Mouse (Mus musculus) myocyte (in vitro differentiated cells): ENCODE data around the gene Cstad. TPM values are rescaled to one million over a fixed set of nuclear protein-coding genes. Genes with fewer than 3 reads are reported as not detected.

Experiments used
- H3K27me3 ChIP-seq: one replicate; pipeline ENCODE4 v1.6.1; 2011; ENCODE audit not compliant: control insufficient read depth, insufficient read depth, insufficient read length
- H3K36me3 ChIP-seq: one replicate; pipeline ENCODE4 v1.6.1; 2011; ENCODE audit not compliant: control insufficient read depth, insufficient read depth
- H3K4me2 ChIP-seq: one replicate; pipeline ENCODE4 v1.6.1; 2011; ENCODE audit warnings: low read depth, control low read depth
- H3K4me3 ChIP-seq: one replicate; pipeline ENCODE4 v1.5.1; 2011; ENCODE audit warnings: mild to moderate bottlenecking, control low read depth, moderate library complexity
- H3K79me2 ChIP-seq: one replicate; pipeline ENCODE4 v1.6.1; 2011; ENCODE audit not compliant: control insufficient read depth, insufficient read depth
- H3ac ChIP-seq: one replicate; pipeline ENCODE4 v1.6.1; 2011; ENCODE audit not compliant: control insufficient read depth, insufficient read length
- CEBPB ChIP-seq: IDR thresholded peaks from 2 replicates; pipeline ENCODE4 v1.6.1; 2011; ENCODE audit warnings: mild to moderate bottlenecking, moderate library complexity; ENCODE audit not compliant: poor library complexity, insufficient read depth, severe bottlenecking
- E2F4 ChIP-seq: IDR thresholded peaks from one replicate; pipeline ENCODE4 v1.6.1; 2011; ENCODE audit warnings: mild to moderate bottlenecking, control low read depth, moderate library complexity; ENCODE audit not compliant: insufficient read depth
- MAX ChIP-seq: IDR thresholded peaks from one replicate; pipeline ENCODE4 v1.6.1; 2011; ENCODE audit warnings: low read depth, mild to moderate bottlenecking, control low read depth
- MYOD1 ChIP-seq, 3 experiments: IDR thresholded peaks; one replicate each; pipeline ENCODE4 v1.6.1; 2011; ENCODE audit warnings: control low read depth in 2 of 3, low read depth in 2 of 3, mild to moderate bottlenecking in 2 of 3, moderate library complexity in 1 of 3; ENCODE audit not compliant: insufficient read length in 2 of 3, control insufficient read depth in 1 of 3
- MYOG ChIP-seq, 3 experiments: IDR thresholded peaks; one replicate each; pipeline ENCODE4 v1.6.1; 2011; ENCODE audit warnings: control low read depth in 2 of 3, low read depth in 2 of 3, mild to moderate bottlenecking in 2 of 3; ENCODE audit not compliant: insufficient read length in 2 of 3, control insufficient read depth in 1 of 3, insufficient read depth in 1 of 3
- POLR2A ChIP-seq: IDR thresholded peaks from one replicate; pipeline ENCODE4 v1.6.1; 2011; ENCODE audit warnings: low read depth, mild to moderate bottlenecking, control low read depth, moderate library complexity; ENCODE audit not compliant: insufficient read length
- POLR2AphosphoS2 ChIP-seq: IDR thresholded peaks from one replicate; pipeline ENCODE4 v1.6.1; 2011; ENCODE audit warnings: low read depth, control low read depth; ENCODE audit not compliant: insufficient read length
- REST ChIP-seq: IDR thresholded peaks from one replicate; pipeline ENCODE4 v1.6.1; 2011; ENCODE audit warnings: mild to moderate bottlenecking, control low read depth, moderate library complexity; ENCODE audit not compliant: insufficient read depth, insufficient read length
- SRF ChIP-seq: IDR thresholded peaks from one replicate; pipeline ENCODE4 v1.6.1; 2011; ENCODE audit warnings: low read depth; ENCODE audit not compliant: control insufficient read depth, insufficient read length
- TCF12 ChIP-seq: IDR thresholded peaks from one replicate; pipeline ENCODE4 v1.6.1; 2011; ENCODE audit warnings: mild to moderate bottlenecking, control low read depth; ENCODE audit not compliant: poor library complexity, insufficient read depth, severe bottlenecking
- TCF3 ChIP-seq: IDR thresholded peaks from one replicate; pipeline ENCODE4 v1.6.1; 2011; ENCODE audit warnings: low read depth, control low read depth; ENCODE audit not compliant: insufficient read length
- USF1 ChIP-seq: IDR thresholded peaks from one replicate; pipeline ENCODE4 v1.6.1; 2011; ENCODE audit warnings: low read depth, mild to moderate bottlenecking, control low read depth, moderate library complexity
- polyA plus RNA-seq: library from polyadenylated mRNA; unstranded; fragments of >200 nt; fragmentation: generic; extraction: Trizol; gene quantifications from one replicate; pipeline ENCODE4 v1.2.1, GENCODE M21; 2012; ENCODE audit warnings: missing spikeins

The Cstad gene
- polyA plus RNA-seq, 1 experiment = 0.77 TPM

- Histone ChIP-seq H3K36me3 (no peaks in the 10 kb centered on the region), H3K79me2 (no peaks in the 10 kb centered on the region), H3K4me2 (no peak overlapping the region), H3ac (no peak overlapping the region), H3K27me3 (no peaks in the 10 kb centered on the region), H3K4me3 (no peak overlapping the region)
- no peak for TF ChIP-seq CEBPB
- no peak for TF ChIP-seq USF1
- no peak for TF ChIP-seq POLR2AphosphoS2
- TF ChIP-seq REST = no peak
- no peak for TF ChIP-seq MYOG (IDR thresholded peaks at IDR 0.05; ENCODE audit: control insufficient read depth in 1 of 3, insufficient read depth in 1 of 3, insufficient read length in 2 of 3, low read depth in 2 of 3)
These were observed 1.9 kb upstream of the Cstad start for GRCm38 (mm10) chr2:30592951-30593350.

GRCm38 (mm10) chr2:30593636-30594310, 1.1 kb upstream of the Cstad start:
- Histone ChIP-seq H3K79me2 (no peaks in the 10 kb centered on the region), H3K27me3 (no peaks in the 10 kb centered on the region), H3K36me3 (no peaks in the 10 kb centered on the region), H3ac (no peak overlapping the region), H3K4me3 (peak overlapping the region; percentile 33), H3K4me2 (peak overlapping the region; percentile 96)
- TF ChIP-seq POLR2AphosphoS2 (no peak), CEBPB (no peak), E2F4 (no peak), POLR2A (no peak), MAX (no peak), USF1 (no peak), MYOD1 (IDR thresholded peaks at IDR 0.05; ENCODE audit: control insufficient read depth in 1 of 3, insufficient read length in 2 of 3, low read depth in 2 of 3) (no peak), TCF3 (no peak), MYOG (IDR thresholded peaks at IDR 0.05; ENCODE audit: control insufficient read depth in 1 of 3, insufficient read depth in 1 of 3, insufficient read length in 2 of 3, low read depth in 2 of 3) (no peak), TCF12 (no peak), REST (no peak)

GRCm38 (mm10) chr2:30595796-30596195, 956 bp downstream of the Cstad start:
- TF ChIP-seq POLR2A (no peak), E2F4 (no peak), SRF (no peak), TCF12 (no peak), MYOD1 (IDR thresholded peaks at IDR 0.05; ENCODE audit: control insufficient read depth in 1 of 3, insufficient read length in 2 of 3, low read depth in 2 of 3) (no peak), MAX (no peak), CEBPB (no peak), POLR2AphosphoS2 (no peak), TCF3 (no peak), REST (no peak), USF1 (no peak), MYOG (IDR thresholded peaks at IDR 0.05; ENCODE audit: control insufficient read depth in 1 of 3, insufficient read depth in 1 of 3, insufficient read length in 2 of 3, low read depth in 2 of 3) (no peak)
- H3K4me2 ChIP-seq = peak overlapping the region; percentile 96
- H3K27me3 ChIP-seq = no peaks in the 10 kb centered on the region
- no peak overlapping the region for H3ac ChIP-seq
- no peaks in the 10 kb centered on the region for H3K79me2 ChIP-seq
- no peaks in the 10 kb centered on the region for H3K36me3 ChIP-seq
- peak overlapping the region; percentile 33 for H3K4me3 ChIP-seq

GRCm38 (mm10) chr2:30599621-30600020, 4.8 kb downstream of the Cstad start:
- Histone ChIP-seq H3K36me3 (no peaks in the 10 kb centered on the region), H3ac (no peak overlapping the region), H3K79me2 (no peaks in the 10 kb centered on the region), H3K4me2 (peak overlapping the region; percentile 69), H3K4me3 (no peak overlapping the region), H3K27me3 (no peaks in the 10 kb centered on the region)
- TF ChIP-seq USF1 = no peak
- no peak for TF ChIP-seq CEBPB
- no peak for TF ChIP-seq POLR2AphosphoS2
- TF ChIP-seq MYOD1 (IDR thresholded peaks at IDR 0.05; ENCODE audit: control insufficient read depth in 1 of 3, insufficient read length in 2 of 3, low read depth in 2 of 3) = no peak
- no peak for TF ChIP-seq POLR2A
- no peak for TF ChIP-seq SRF
- no peak for TF ChIP-seq MAX
- no peak for TF ChIP-seq TCF3
- TF ChIP-seq MYOG (IDR thresholded peaks at IDR 0.05; ENCODE audit: control insufficient read depth in 1 of 3, insufficient read depth in 1 of 3, insufficient read length in 2 of 3, low read depth in 2 of 3) = no peak
- TF ChIP-seq TCF12 = no peak

GRCm38 (mm10) chr2:30600291-30600690, 5.5 kb downstream of the Cstad start:
- TF ChIP-seq POLR2AphosphoS2 (no peak), TCF3 (no peak), POLR2A (peak; percentile 72), SRF (no peak), REST (no peak), USF1 (no peak), E2F4 (no peak)
- Histone ChIP-seq H3K79me2 (no peaks in the 10 kb centered on the region), H3ac (no peak overlapping the region), H3K4me3 (peak overlapping the region; percentile 6), H3K4me2 (peak overlapping the region; percentile 69), H3K27me3 (no peaks in the 10 kb centered on the region), H3K36me3 (no peaks in the 10 kb centered on the region)
